Mouse (Mus musculus) embryo, embryonic 11.5 days (tissue): ENCODE results near the gene Rpap3.
"Not testable (repeated sequence)": the region's sequence is repeated elsewhere in the genome, so short reads cannot be mapped to it uniquely, and the experiment has no call there.

ENCODE experiments used
- DNase-seq: peaks from one replicate; pipeline ENCODE4 v3.0.0-alpha.2; 2012; ENCODE audit warnings: low read depth, low spot score

Gene Rpap3

DNA sequence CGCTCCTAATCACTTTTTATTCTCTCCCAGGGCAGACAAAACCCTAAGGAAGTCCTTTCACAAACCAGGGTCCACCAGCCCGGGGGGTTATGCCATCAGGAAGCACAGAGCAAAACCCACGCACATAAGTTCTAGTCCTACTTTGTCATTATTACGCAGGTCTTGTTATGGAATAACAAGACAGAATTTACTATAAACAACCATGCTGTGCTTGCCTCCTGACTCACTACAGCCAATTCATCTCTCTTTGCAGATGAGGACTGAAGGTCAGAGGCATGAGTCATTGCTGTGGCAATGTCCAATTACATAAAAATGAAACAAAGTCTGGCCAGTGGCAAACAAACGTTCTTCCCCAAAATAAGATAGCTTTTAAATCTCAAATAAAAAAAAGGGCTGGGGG is 12.2 kb downstream of the Rpap3 start:
- DNase-seq = no peak

- DNase-seq = no peak
Observed at GRCm38 (mm10) chr15:97684118-97684517, 21.5 kb downstream of the Rpap3 start.

GRCm38 (mm10) chr15:97682053-97682452 is 23.6 kb downstream of the Rpap3 start:
- no peak for DNase-seq

GRCm38 (mm10) chr15:97679991-97680681 is 25.5 kb downstream of the Rpap3 start:
- DNase-seq = no peak

DNA sequence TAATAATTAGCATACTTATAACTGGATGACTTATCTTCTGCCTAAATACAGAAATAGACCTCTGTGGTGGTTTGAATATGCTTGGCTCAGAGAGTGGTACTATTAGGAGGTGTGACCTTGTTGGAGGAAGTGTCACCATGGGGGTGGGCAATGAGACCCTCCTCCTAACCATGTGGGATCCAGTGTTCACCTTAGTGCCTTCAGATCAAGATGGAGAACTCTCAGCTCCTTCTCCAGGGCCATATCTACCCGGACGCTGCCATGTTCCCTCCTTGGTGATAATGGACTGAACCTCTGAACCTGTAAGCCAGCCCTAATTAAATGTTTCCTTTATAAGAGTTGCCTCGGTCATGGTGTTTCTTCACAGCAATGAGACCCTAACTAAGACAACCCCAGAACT is 28.3 kb downstream of the Rpap3 start:
- DNase-seq = no peak

DNA sequence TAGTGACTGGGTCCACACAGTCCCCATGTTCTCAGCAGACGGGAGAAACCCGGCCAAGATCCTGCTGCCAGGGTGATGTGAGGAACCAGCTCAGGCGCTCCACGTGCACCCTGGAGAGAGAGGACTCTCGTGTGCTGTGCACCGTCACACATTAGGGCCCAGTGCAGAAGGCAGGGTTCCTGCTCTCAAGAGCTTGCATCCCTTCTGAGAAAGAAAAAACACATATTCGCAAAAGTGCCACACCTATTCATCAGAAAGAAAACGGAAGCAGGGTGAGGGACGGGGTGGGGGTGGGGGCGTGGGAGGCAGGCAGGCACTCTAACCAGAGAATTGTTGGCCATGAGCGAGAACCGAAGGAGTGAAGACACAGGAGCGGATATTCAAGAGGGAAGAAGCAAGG is 29.7 kb downstream of the Rpap3 start:
- DNase-seq = no peak

DNA sequence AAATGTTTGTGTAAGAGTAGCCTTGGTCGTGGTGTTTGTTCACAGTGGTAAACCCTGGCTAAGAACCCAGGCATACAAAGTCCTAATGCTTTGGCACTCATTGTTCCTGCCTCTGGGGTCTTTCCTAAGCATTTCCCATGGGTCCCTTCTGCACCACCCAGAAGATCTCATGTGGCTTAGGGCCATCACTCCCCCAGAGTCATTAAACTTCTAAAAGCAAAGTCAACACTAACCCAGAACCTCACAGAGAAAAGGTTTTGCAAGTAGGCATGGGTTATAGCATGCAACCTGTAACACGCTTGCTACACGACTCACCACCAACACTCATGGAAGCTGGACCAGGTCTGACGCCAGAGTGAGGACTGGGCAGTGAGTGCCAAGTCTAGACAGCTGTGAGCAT is 31.2 kb downstream of the Rpap3 start:
- DNase-seq = no peak

GRCm38 (mm10) chr15:97673256-97674000 is 32.2 kb downstream of the Rpap3 start:
- no peak for DNase-seq

- no peak for DNase-seq
Observed at GRCm38 (mm10) chr15:97672211-97672765, 33.3 kb downstream of the Rpap3 start.

- DNase-seq = no peak
Observed at GRCm38 (mm10) chr15:97670554-97670953, 35.1 kb downstream of the Rpap3 start.

GRCm38 (mm10) chr15:97668158-97668877 is 37.3 kb downstream of the Rpap3 start:
- DNase-seq = not testable (repeated sequence)

DNA sequence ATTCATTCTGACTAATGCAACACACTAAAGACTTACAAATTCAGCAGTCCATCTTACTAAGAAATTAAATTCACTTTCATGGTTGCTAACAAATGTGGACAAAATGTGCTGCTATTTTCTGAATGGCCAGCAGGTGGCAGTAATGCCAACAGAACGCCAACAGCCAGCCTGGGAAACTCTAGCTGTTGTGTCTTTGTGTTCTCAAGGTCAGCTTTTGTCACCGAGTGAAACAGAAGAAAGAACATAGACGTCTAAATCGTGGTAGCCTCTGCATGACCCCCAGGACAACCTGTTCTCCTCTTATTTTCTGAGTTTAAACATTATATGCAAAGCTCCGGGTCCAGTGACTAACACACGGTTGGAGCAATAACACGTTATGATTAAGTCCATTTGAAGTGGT is 38.2 kb downstream of the Rpap3 start:
- peak; percentile 66 for DNase-seq

- DNase-seq = no peak
Observed at GRCm38 (mm10) chr15:97666457-97666770, 39.2 kb downstream of the Rpap3 start.

DNA sequence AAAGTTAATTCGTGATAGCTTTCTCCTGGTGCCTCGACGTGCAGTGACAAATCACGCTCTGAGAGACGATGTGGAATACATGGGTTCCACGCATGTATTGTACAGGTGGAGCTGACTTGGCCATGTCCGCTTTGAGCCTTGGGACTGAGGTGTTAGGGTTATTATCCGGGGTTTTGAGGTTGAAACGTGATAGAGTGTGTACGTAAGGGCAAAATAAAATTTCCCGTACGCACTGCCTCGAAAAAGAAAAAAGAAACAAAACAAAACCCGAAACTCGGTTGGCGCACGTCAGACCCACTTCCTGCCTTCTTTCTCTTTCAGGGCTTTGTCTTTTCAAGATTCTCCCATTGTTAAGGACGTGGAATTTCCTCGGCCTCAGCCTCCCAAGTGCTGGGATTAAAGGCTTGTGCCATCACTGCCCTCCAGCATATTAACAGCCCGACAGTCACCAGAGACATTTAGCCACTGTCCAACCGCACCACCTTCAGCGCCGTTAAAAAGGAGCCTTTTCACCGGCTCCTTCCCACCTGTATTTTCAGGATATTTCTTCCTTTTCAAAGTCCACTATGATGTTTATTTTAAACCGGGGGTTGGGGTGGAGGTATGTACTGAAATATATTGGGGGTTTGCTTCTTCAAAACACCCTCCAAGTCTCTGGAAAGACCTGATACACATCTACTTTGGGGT is 39.7 kb downstream of the Rpap3 start:
- DNase-seq = no peak

DNA sequence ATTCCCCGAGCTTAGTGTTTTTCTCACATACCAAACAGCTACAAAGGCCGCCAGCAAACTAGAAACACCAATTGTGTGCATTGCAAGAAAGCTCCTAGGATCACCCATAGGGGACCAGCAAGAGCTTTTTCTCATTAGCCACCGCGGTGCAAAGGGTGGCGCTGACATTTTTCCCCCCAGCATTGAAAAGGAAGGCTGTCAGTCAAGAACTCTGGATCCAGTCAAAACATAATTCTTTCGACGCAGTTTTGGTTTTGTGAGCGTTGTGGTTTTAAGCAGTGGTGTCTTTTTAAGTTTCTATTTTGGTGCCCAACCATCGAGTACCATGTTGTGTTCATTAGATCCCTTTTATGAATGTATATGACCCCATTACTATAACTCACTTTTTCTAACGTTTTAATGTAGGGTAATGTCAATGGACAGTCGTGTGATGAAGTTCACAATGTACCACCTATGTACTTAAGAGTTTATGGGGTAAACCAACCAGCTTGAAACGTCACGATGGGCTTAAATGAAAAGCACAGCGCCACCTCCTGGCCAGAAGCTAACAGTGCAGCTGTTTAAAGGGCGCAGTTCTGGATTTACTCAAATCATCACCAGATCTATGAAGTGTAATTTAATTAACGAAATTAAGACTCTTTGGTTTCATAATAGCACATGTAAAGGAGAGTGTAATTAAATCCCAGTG is 40.5 kb downstream of the Rpap3 start:
- no peak for DNase-seq

- DNase-seq = peak; percentile 75
Observed at GRCm38 (mm10) chr15:97663750-97664406, 41.7 kb downstream of the Rpap3 start.

DNA sequence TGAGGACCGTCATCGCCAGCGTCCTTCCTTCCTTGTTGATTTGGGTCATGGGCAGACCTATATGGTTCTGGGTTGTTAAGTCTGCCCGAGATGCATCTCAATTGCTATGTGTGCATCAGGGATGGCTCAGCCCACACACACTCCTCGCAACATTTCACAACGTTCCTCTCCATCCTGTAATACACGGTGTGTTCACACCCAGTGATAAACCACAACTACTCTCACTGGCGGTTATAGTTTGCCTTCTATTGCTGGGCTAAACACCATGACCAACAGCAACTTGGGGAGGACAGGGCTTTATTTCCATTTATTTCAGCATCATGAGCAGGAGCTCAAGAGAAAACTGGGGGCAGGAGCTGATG is 46.9 kb downstream of the Rpap3 start:
- DNase-seq = no peak

DNA sequence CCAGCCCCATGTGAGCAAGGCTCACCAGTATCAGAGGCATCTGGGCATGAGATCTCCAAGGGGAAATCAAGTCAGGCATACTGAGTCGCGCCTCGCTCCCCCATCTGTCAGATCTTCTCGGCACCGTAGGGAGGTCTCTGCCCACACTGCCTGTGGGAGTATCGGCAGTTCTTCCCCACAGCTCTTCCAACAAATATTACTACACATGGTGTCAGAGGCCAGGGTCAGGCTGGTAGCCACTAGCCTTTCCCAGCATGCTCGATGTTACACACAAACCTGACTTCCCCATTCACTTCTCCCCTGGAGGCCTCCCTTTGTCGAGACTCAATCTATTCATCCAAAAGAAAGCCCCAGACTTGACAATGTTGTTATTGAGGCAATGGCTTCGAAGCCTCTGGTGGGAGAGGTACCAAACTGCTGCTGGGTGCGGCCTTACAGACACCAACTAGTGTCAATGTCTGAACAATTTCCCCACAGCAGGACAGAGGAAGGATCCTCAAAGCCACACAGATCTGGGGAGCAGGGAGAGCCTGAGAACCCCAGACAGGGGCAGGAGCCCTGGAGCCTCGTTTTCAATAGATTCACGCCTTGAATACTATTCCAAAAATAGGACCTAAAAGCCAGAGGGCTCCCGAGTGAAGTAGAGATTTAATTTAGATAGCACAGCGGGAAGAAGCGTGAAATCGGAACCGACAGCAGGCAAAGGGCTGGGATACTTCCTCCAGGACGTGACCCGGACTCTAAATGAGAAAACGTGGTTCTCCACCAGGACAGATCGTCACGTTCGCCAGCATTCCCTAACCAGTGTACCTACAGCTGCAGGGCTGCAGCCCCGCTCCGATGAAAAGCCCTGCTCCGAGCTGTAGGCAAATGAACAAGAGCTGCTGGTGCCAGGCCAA is 47.5 kb downstream of the Rpap3 start:
- no peak for DNase-seq

DNA sequence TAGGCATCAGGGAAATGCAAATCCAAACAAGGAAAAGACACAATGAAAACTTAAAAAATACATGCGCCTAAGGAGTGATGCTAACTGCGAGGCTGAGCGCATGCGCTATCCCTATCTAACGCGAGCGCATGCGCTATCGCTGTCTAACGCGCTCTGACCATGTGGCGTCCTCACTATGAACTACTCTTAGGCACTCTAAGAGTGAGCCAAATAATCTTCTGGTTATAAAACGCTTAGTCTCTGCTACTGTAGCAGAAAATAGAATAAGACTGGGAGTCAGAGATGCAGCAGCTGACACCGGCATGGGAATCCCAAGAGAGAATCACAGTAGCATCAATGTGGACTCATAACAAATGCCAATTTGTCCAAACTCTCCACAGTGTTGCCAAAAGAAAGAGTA is 48.2 kb downstream of the Rpap3 start:
- no peak for DNase-seq

DNA sequence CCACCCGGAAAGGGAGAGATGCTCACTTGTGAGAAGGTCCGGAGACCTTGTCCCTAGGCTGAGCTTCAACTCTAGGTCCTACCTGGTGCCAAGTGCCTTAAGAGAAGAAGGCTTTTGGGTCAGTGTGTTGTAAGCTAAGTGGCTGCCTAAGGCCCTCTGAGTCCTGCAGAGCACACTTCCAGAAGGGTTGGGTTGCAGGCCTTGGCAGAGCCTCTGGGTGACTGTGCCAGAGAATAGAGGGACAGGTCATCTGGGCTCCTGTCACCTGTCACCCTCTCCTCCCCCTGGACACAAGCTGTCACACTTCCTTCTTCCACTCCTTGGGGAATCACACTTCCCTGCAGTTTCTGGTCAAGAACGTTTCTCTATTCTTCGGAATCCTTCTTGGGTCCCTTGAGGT is 55.9 kb downstream of the Rpap3 start:
- DNase-seq = no peak
